Mouse (Mus musculus): ENCODE results near the gene Myo18a. TPM values are rescaled to one million over a fixed set of nuclear protein-coding genes. Genes with fewer than 3 reads are reported as not detected.

Gene Myo18a
- polyA plus RNA-seq, 1 experiment from 2014 or later = 16.0 TPM

GRCm38 (mm10) chr11:77779240-77779639 is 16.2 kb downstream of the Myo18a start:
- no peak overlapping the region for H3K4me2 ChIP-seq (ENCODE audit: low read depth, low read length)
- H3K9me3 ChIP-seq (replicated peaks; ENCODE audit: control insufficient read depth, low read length) = no peaks in the 10 kb centered on the region
- H3K4me3 ChIP-seq (ENCODE audit: low read depth, low read length) = no peak overlapping the region
- peaks cover 53% of the 10 kb centered on the region for H3K4me1 ChIP-seq (ENCODE audit: control insufficient read depth, low read depth, low read length)
- ATAC-seq (ENCODE audit: low read depth) = no peak
- no peaks in the 10 kb centered on the region for H3K27me3 ChIP-seq (ENCODE audit: control insufficient read depth, insufficient read depth, low read depth, low read length)
- H3K9ac ChIP-seq (ENCODE audit: low read depth, low read length) = no peak overlapping the region
- peaks cover 9% of the 10 kb centered on the region for H3K36me3 ChIP-seq (ENCODE audit: control insufficient read depth, insufficient read depth)
- 53% methylated on average over 1 of the region's 1 CpGs for WGBS (ENCODE audit: insufficient replicate concordance)
- no peak overlapping the region for H3K27ac ChIP-seq (ENCODE audit: low read length)

GRCm38 (mm10) chr11:77781088-77781487 is 18.0 kb downstream of the Myo18a start:
- no peak for ATAC-seq (ENCODE audit: low read depth)
- Histone ChIP-seq H3K27ac (ENCODE audit: low read length) (no peak overlapping the region), H3K36me3 (ENCODE audit: control insufficient read depth, insufficient read depth) (peaks cover 9% of the 10 kb centered on the region)

GRCm38 (mm10) chr11:77782104-77782815 is 19.2 kb downstream of the Myo18a start:
- Histone ChIP-seq H3K27ac (ENCODE audit: low read length) (peak overlapping the region; percentile 34), H3K9me3 (replicated peaks; ENCODE audit: control insufficient read depth, low read length) (no peaks in the 10 kb centered on the region), H3K4me3 (ENCODE audit: low read depth, low read length) (no peak overlapping the region), H3K27me3 (ENCODE audit: control insufficient read depth, insufficient read depth, low read depth, low read length) (no peaks in the 10 kb centered on the region), H3K4me2 (ENCODE audit: low read depth, low read length) (no peak overlapping the region), H3K9ac (ENCODE audit: low read depth, low read length) (no peak overlapping the region), H3K36me3 (ENCODE audit: control insufficient read depth, insufficient read depth) (peaks cover 9% of the 10 kb centered on the region), H3K4me1 (ENCODE audit: control insufficient read depth, low read depth, low read length) (peaks cover 73% of the 10 kb centered on the region)
- 72% methylated on average over 7 of the region's 7 CpGs for WGBS (ENCODE audit: insufficient replicate concordance)
- ATAC-seq (ENCODE audit: low read depth) = no peak

More at GRCm38 (mm10) chr11:77781088-77781487, 18.0 kb downstream of the Myo18a start:
- Histone ChIP-seq H3K4me3 (ENCODE audit: low read depth, low read length) (no peak overlapping the region), H3K9ac (ENCODE audit: low read depth, low read length) (no peak overlapping the region), H3K4me1 (ENCODE audit: control insufficient read depth, low read depth, low read length) (peaks cover 64% of the 10 kb centered on the region), H3K27me3 (ENCODE audit: control insufficient read depth, insufficient read depth, low read depth, low read length) (no peaks in the 10 kb centered on the region), H3K9me3 (replicated peaks; ENCODE audit: control insufficient read depth, low read length) (no peaks in the 10 kb centered on the region), H3K4me2 (ENCODE audit: low read depth, low read length) (no peak overlapping the region)
- 72% methylated on average over 7 of the region's 7 CpGs for WGBS (ENCODE audit: insufficient replicate concordance)

GRCm38 (mm10) chr11:77783211-77783746 is 20.2 kb downstream of the Myo18a start:
- peak overlapping the region; percentile 65 for H3K9ac ChIP-seq (ENCODE audit: low read depth, low read length)
- 49% methylated on average over 10 of the region's 10 CpGs for WGBS (ENCODE audit: insufficient replicate concordance)
- peak overlapping the region; percentile 93 for H3K27ac ChIP-seq (ENCODE audit: low read length)
- H3K9me3 ChIP-seq (replicated peaks; ENCODE audit: control insufficient read depth, low read length) = no peaks in the 10 kb centered on the region
- peaks cover 79% of the 10 kb centered on the region for H3K4me1 ChIP-seq (ENCODE audit: control insufficient read depth, low read depth, low read length)
- H3K4me2 ChIP-seq (ENCODE audit: low read depth, low read length) = peak overlapping the region; percentile 89
- H3K36me3 ChIP-seq (ENCODE audit: control insufficient read depth, insufficient read depth) = peaks cover 2% of the 10 kb centered on the region
- no peak overlapping the region; the same call in 1 of the 2 replicates for H3K4me3 ChIP-seq (ENCODE audit: low read depth, low read length)
- H3K27me3 ChIP-seq (ENCODE audit: control insufficient read depth, insufficient read depth, low read depth, low read length) = no peaks in the 10 kb centered on the region
- no peak for ATAC-seq (ENCODE audit: low read depth)

- H3K4me3 ChIP-seq (ENCODE audit: low read depth, low read length) = peak overlapping the region; percentile 51
- peaks cover 2% of the 10 kb centered on the region for H3K36me3 ChIP-seq (ENCODE audit: control insufficient read depth, insufficient read depth)
- peak; percentile 56 for ATAC-seq (ENCODE audit: low read depth)
- peak overlapping the region; percentile 65 for H3K9ac ChIP-seq (ENCODE audit: low read depth, low read length)
- peak overlapping the region; percentile 93 for H3K27ac ChIP-seq (ENCODE audit: low read length)
- peaks cover 76% of the 10 kb centered on the region for H3K4me1 ChIP-seq (ENCODE audit: control insufficient read depth, low read depth, low read length)
- H3K4me2 ChIP-seq (ENCODE audit: low read depth, low read length) = peak overlapping the region; percentile 89
- no peaks in the 10 kb centered on the region for H3K27me3 ChIP-seq (ENCODE audit: control insufficient read depth, insufficient read depth, low read depth, low read length)
- no peaks in the 10 kb centered on the region for H3K9me3 ChIP-seq (replicated peaks; ENCODE audit: control insufficient read depth, low read length)
- WGBS (ENCODE audit: insufficient replicate concordance) = 10% methylated on average over 18 of the region's 18 CpGs
Observed at GRCm38 (mm10) chr11:77783747-77784646, 21.0 kb downstream of the Myo18a start.

GRCm38 (mm10) chr11:77784894-77785293 is 21.8 kb downstream of the Myo18a start:
- Histone ChIP-seq H3K27ac (ENCODE audit: low read length) (peak overlapping the region; percentile 93), H3K9ac (ENCODE audit: low read depth, low read length) (peak overlapping the region; percentile 65), H3K4me1 (ENCODE audit: control insufficient read depth, low read depth, low read length) (peaks cover 76% of the 10 kb centered on the region), H3K27me3 (ENCODE audit: control insufficient read depth, insufficient read depth, low read depth, low read length) (no peaks in the 10 kb centered on the region), H3K9me3 (replicated peaks; ENCODE audit: control insufficient read depth, low read length) (no peaks in the 10 kb centered on the region), H3K4me3 (ENCODE audit: low read depth, low read length) (peak overlapping the region; percentile 51), H3K4me2 (ENCODE audit: low read depth, low read length) (peak overlapping the region; percentile 89), H3K36me3 (ENCODE audit: control insufficient read depth, insufficient read depth) (no peaks in the 10 kb centered on the region)
- WGBS (ENCODE audit: insufficient replicate concordance) = 19% methylated on average over 9 of the region's 9 CpGs
- peak; percentile 78 for ATAC-seq (ENCODE audit: low read depth)

GRCm38 (mm10) chr11:77785396-77785767 is 22.3 kb downstream of the Myo18a start:
- Histone ChIP-seq H3K9ac (ENCODE audit: low read depth, low read length) (peak overlapping the region; percentile 65), H3K9me3 (replicated peaks; ENCODE audit: control insufficient read depth, low read length) (no peaks in the 10 kb centered on the region), H3K27ac (ENCODE audit: low read length) (peak overlapping the region; percentile 93), H3K36me3 (ENCODE audit: control insufficient read depth, insufficient read depth) (no peaks in the 10 kb centered on the region), H3K4me2 (ENCODE audit: low read depth, low read length) (peak overlapping the region; percentile 89), H3K4me1 (ENCODE audit: control insufficient read depth, low read depth, low read length) (peaks cover 81% of the 10 kb centered on the region), H3K27me3 (ENCODE audit: control insufficient read depth, insufficient read depth, low read depth, low read length) (no peaks in the 10 kb centered on the region), H3K4me3 (ENCODE audit: low read depth, low read length) (peak overlapping the region; percentile 51)
- WGBS (ENCODE audit: insufficient replicate concordance) = 26% methylated on average over 5 of the region's 5 CpGs
- ATAC-seq (ENCODE audit: low read depth) = no peak

- Histone ChIP-seq H3K4me3 (ENCODE audit: low read depth, low read length) (peak overlapping the region; percentile 51; the same call in 1 of the 2 replicates), H3K36me3 (ENCODE audit: control insufficient read depth, insufficient read depth) (no peaks in the 10 kb centered on the region), H3K4me1 (ENCODE audit: control insufficient read depth, low read depth, low read length) (peaks cover 81% of the 10 kb centered on the region), H3K4me2 (ENCODE audit: low read depth, low read length) (peak overlapping the region; percentile 89), H3K27ac (ENCODE audit: low read length) (peak overlapping the region; percentile 93), H3K9me3 (replicated peaks; ENCODE audit: control insufficient read depth, low read length) (no peaks in the 10 kb centered on the region), H3K27me3 (ENCODE audit: control insufficient read depth, insufficient read depth, low read depth, low read length) (no peaks in the 10 kb centered on the region), H3K9ac (ENCODE audit: low read depth, low read length) (peak overlapping the region; percentile 65)
- 16% methylated on average over 7 of the region's 7 CpGs for WGBS (ENCODE audit: insufficient replicate concordance)
- ATAC-seq (ENCODE audit: low read depth) = no peak
Observed at GRCm38 (mm10) chr11:77785768-77786561, 22.9 kb downstream of the Myo18a start.
